Mouse (Mus musculus) G1E (cell line): ENCODE measurements at regions not wholly inside any gene's neighbourhood (a gene's known extent, or its start where the extent isn't known, plus 50 kb on each side); places are given as distances from the start of the nearest gene placed in this dataset.

ENCODE experiments used
- CTCF ChIP-seq: IDR thresholded peaks from 2 replicates; pipeline ENCODE4 v1.5.1; 2012; ENCODE audit warnings: low read depth, low read length, inconsistent platforms, mixed read lengths
- GATA1 ChIP-seq: IDR thresholded peaks from 2 replicates; pipeline ENCODE4 v1.6.1; 2012; ENCODE audit warnings: borderline replicate concordance, low read length, inconsistent platforms, mixed read lengths
- POLR2AphosphoS5 ChIP-seq: IDR thresholded peaks from 2 replicates; pipeline ENCODE4 v1.6.1; 2012; ENCODE audit warnings: low read depth, low read length, inconsistent platforms; ENCODE audit not compliant: insufficient replicate concordance

DNA sequence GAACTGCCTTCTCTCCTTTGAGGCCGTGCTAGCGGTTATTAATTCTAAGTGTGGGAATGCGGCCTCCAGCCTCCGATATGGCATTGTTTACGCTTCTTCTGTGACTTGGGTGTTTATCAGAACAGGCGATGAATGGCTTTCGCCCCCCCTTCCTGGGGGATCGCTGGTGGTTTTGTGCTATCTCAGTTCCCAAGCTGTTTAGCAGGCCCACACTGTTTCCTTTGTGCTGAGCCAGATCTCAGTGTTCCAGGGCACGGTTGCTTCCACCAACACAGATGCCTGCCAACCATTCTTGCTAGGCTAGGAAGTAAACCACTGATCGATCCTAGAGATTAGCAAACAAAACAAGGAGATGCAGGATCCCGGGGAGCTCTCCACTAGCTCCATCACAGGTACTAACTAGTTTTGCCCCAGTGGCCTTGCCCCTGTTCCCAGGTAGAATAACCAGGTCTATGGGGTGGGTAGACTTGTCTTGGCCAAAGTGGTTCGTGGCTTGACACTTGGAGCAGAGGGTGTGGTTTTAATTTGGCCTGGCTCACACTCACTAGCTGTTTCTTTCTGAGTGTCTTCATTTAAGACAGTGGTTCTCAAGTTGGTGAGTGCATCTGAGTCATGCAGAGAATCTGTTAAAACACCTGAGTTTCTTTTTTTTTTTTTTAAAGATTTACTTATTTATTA, 50.9 kb upstream of the Ahctf1 start:
- TF ChIP-seq CTCF = no peak
- no peak for TF ChIP-seq POLR2AphosphoS5
- TF ChIP-seq GATA1 = no peak
